In the genomic region with DNA sequence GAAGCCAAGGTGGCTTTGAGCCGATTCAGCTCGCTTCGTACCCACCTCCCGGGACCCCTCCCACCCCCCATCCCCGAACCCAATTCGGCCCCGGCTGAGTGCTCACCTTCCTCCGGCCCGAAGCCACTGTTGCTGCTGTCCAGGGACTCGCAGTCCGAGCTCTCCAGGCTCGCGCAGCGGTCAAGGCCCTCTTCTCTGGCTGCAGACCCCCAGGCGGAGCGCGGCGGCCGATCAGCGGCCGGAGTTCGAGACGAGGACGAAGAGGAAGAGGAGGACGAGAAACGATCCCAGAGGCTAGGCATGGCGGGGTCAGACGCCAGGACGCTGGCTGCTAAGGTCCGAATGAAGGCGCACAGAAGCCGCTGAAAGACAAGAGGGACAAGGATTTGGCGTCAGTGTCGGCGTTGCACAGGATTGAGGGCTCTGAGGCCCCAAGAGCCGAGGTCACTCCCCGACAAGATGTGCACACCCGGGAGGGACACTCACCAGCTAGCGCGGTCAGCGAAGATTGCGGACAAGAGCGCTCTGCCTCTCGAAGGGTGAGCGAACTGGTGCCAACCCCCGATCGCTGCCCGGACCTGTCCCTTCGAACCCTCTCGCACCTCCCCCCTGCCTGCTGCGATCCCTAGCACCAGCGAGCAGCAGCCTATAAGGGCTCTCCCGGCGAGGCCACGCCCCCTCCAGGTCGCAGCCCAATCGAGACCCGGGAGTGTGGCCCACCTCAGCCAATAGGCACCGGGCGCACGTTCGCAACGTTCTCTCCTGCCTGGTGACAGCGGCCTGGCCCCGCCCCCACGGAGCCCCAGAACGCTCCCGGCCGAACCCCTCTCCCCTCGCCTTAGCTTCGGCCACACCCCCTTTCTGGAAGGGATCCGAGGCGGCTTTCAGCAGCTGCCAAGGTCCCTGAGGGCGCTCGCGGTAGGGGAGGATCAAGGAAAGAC, we compare ENCODE assay signal across 8 mouse cellular contexts. TPM values are rescaled to one million over a fixed set of nuclear protein-coding genes. Genes with fewer than 3 reads are reported as not detected.
DNase-seq lines count a peak whose midpoint lies in the region; ATAC-seq and TF ChIP-seq lines count a peak whose summit lies in the region.

Ddit4 (minus strand) TSS at position 624 of the 941 bp plus-strand sequence.

- peak within 1 kb of the TSS; percentile 82 for H3K4me2 ChIP-seq in hindbrain, embryonic 16.5 days (ENCODE audit: low read length)

- H3K4me1 ChIP-seq in hindbrain, embryonic 16.5 days (ENCODE audit: control insufficient read depth, insufficient read depth, low read depth, low read length), result peaks cover 15% of the 10 kb centered on the region

- ATAC-seq in hindbrain, embryonic 16.5 days, result peak; percentile 97
- peak; percentile 92 for ATAC-seq in megakaryocyte, adult 5-6 weeks (ENCODE audit: poor library complexity, severe bottlenecking)

- H3K36me3 ChIP-seq in hindbrain, embryonic 16.5 days (ENCODE audit: control insufficient read depth, insufficient read depth, low read length), result no peaks in the 10 kb centered on the region

- H3K9ac ChIP-seq in hindbrain, embryonic 16.5 days (ENCODE audit: low read depth, low read length), result peak within 1 kb of the TSS; percentile 93

- intact Hi-C loops in left cerebral cortex, adult 2 months (cut with DNase I), result loop anchor here (1.0 kb wide), 2 partner anchors 18 to 51 kb away; partner anchors contain the start of gene Ascc1

- no peaks in the 10 kb centered on the region for H3K9me3 ChIP-seq in hindbrain, embryonic 16.5 days (ENCODE audit: control insufficient read depth, low read length)

- peak within 1 kb of the TSS; percentile 96 for H3K27ac ChIP-seq in hindbrain, embryonic 16.5 days (ENCODE audit: low read depth, low read length)
- peak within 1 kb of the TSS; percentile 99 for H3K27ac ChIP-seq in left cerebral cortex, adult 2 months

- peak; percentile 99 for DNase-seq in T-cell, adult 2 months (ENCODE audit: low spot score)
- peak; percentile 99 to 100 for DNase-seq in cerebellum, postnatal 36 days
- DNase-seq in gastrocnemius, adult 18-20 months (ENCODE audit: low spot score), result peak; percentile 99
- DNase-seq in left cerebral cortex, adult 2 months (ENCODE audit: extremely low spot score in 1 of 2, low spot score in 2 of 2), result peak; percentile 99 to 100
- peak; percentile 99 for DNase-seq in right cerebral cortex, adult 2 months (ENCODE audit: low spot score in 2 of 2)
- peak; percentile 100 for DNase-seq in urinary bladder, postnatal 14 days (ENCODE audit: low spot score)

- no peaks in the 10 kb centered on the region for H3K27me3 ChIP-seq in hindbrain, embryonic 16.5 days (replicated peaks; ENCODE audit: control insufficient read depth, insufficient read depth, low read length)

- H3K4me3 ChIP-seq in hindbrain, embryonic 16.5 days (ENCODE audit: low read length), result peak within 1 kb of the TSS; percentile 85
- H3K4me3 ChIP-seq in left cerebral cortex, adult 2 months, result peak within 1 kb of the TSS; percentile 99

- under 1% methylated on average over 76 of the region's 76 CpGs for WGBS in hindbrain, embryonic 16.5 days

- no peak for TF ChIP-seq CTCF in left cerebral cortex, adult 2 months (IDR thresholded peaks at IDR 0.05)

RNA-seq across cellular contexts. Expression of gene Ddit4, which starts in this region (rescaled TPM):
- total RNA-seq in gastrocnemius, adult 18-20 months (2021), result 100 to 1,000 TPM in 1 of 2 experiments, 1 to 10 TPM in 1; 8.1 to 202 TPM
- polyA plus RNA-seq in hindbrain, embryonic 16.5 days (2015; fragmentation: Nextera tagmentation; extraction: Ambion mirVana), result 75.3 and 97.1 TPM in 2 replicates
- 10 to 100 TPM; 46.9 to 71.1 TPM for total RNA-seq in left cerebral cortex, adult 2 months (2021)
- 2.2 and 2.4 TPM in 2 replicates for total RNA-seq in megakaryocyte, adult 5-6 weeks (2015)
- total RNA-seq in megakaryocyte, adult 5-6 weeks (2017), result 0.94 and 1.2 TPM in 2 replicates

Comparison
In these comparisons a context has a peak if more than half of its experiments do, and no peak if none do; other contexts are left out.
1. Peak in every context shown above with its lines: DNase-seq, ATAC-seq, H3K4me3 ChIP-seq and H3K27ac ChIP-seq.